Mouse (Mus musculus) cerebellum, adult 11 months (tissue): ENCODE data around the gene Clcn1.

Experiments used
- DNase-seq: peaks from one replicate; pipeline ENCODE4 v3.0.0; 2022

Gene Clcn1

DNA sequence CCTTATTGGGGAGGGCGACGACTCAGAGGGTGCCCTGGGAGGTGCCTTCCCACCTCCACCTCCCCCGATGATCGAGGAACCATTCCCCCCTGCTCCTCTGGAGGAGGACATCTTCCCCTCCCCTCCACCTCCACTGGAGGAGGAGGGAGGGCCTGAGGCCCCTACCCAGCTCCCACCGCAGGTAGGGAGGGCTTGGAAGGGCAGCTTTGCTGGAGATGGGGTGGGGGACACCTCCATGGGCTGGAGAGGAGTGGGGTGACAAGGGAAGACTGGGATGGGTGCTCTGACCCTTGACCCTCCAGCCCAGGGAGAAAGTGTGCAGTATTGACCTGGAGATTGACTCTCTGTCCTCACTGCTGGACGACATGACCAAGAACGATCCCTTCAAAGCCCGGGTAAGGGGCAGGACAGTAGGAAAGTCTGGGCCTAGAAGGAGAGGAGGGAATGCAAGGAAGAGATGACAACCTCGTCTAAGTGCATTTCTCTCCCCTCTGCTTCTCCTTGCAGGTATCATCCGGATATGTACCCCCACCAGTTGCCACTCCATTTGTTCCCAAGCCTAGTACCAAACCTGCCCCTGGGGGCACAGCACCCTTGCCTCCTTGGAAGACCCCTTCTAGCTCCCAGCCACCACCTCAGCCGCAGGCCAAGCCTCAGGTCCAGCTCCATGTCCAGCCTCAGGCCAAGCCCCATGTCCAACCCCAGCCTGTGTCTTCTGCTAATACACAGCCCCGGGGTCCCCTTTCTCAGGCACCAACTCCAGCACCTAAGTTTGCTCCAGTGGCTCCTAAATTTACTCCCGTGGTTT is 64.7 kb downstream of the Clcn1 start:
- no peak for DNase-seq

DNA sequence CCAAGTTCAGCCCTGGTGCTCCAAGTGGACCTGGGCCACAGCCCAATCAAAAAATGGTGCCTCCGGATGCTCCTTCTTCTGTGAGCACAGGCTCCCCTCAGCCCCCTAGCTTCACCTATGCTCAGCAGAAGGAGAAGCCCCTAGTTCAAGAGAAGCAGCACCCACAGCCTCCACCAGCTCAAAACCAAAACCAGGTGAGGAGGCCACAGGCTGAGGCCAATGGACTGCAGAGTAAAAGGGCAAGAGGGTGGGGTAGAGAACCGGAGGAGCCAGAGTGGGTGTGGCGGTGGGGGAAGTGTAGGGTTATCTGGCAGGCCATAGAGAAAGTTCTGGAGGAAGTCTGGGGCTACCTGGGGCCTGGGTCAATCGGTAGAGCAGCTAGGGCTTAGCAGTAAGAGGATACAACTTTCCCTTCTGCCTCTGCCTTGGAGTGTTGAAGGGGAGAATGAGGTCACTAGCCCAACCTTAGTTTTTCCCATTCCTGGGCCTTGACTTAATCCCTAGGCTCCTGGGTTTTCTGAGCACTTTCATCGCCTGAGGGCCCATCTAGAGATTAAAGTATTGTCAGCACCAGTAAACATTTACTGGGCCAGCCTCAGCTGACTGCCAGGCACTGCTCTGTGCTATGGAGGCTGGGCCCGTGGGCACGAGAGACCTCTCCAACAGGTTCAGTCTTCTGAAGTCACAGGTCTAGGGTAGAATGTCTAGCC is 65.4 kb downstream of the Clcn1 start:
- no peak for DNase-seq

GRCm38 (mm10) chr6:42352486-42352846 is 66.0 kb downstream of the Clcn1 start:
- no peak for DNase-seq

DNA sequence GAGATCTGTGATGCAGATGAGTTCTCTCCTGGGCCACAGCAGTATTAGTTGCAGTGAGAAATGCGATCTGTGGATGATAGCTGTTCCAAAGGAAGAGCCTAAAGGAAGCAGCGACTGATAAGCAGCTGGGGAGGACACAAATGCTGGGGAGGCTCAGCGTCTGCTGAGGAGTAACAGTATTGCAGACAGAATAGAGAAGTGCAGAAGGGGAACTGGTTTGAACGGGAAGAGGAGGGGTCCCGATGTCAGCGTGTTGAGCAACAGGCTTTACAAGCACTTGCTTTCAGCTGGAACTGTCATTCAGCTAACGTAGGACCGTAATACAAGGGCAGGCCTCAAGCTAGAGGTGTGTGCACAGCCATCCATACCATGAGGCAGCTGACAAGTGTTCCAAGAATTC is 66.7 kb downstream of the Clcn1 start:
- no peak for DNase-seq

DNA sequence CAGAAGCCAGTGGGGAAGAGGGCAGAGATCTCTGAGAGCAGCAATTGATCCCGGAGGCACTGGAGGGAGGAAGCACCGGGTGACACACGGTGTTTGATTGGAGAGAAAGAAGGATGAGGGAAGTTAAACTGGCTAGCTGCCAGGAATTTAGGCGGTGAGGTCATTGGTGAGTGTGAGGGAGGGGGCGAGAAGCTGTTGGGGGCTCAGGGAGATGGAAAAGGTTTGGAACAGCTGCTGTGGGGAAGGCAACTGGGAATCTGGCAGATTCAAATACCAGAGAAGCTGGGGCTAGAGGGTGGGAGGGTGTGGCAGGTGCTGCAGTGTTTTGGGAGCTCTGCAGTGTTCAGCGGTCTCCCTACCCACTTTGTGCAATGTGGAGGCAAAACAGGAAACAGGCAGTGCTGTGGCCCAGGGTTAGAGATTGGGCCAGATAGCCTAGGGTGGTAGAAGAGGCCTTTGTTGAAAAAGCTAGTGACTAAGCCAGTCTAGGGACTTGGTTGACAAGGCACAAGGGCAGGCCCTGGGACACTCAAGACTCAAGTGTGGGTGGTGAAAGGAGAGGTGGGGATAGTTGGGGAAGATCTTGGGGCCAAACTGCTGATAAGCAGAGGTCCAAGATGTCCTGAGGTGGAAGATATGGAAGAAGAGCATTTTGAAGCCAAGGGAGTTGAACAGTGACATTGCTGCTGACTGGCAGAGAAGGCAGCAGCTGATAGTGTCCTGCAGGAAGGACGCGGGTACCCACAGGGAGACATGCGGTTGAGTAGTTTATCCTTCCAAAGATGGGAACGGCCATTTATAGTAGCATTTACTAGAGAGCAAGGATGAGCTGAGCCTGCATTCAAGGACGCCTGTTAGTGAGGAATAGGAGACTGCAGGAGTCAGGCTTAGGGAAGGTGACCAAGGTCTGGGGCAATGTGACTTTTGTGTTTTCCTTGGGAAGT is 67.9 kb downstream of the Clcn1 start:
- no peak for DNase-seq

GRCm38 (mm10) chr6:42355366-42355765 is 68.9 kb downstream of the Clcn1 start:
- DNase-seq: no peak

DNA sequence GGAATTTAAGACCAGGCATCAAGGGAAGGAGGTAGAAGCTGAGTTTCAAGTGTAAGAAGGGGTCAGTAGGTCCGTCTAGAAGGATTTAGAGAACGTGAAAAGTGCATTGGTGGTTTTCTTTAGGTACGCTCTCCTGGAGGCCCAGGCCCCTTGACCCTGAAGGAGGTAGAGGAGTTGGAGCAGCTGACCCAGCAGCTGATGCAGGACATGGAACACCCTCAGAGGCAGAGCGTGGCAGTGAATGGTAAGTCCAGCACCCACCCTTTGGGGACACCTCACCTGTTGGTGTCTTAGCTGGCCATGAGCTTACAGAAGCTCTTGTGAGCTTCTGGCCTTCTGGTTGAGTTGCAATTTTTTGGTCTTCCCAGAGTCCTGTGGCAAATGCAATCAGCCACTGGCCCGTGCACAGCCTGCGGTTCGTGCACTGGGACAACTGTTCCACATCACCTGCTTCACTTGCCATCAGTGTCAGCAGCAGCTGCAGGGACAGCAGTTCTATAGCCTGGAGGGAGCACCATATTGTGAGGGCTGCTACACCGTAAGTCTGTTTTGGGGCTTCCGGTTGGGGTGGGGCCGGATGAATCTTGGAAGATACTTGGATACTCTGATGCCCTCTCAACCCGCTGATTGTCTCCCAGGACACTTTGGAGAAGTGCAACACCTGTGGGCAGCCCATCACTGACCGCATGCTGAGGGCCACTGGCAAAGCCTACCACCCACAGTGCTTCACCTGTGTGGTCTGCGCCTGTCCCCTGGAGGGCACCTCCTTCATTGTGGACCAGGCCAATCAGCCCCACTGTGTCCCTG is 69.5 kb downstream of the Clcn1 start:
- no peak for DNase-seq

DNA sequence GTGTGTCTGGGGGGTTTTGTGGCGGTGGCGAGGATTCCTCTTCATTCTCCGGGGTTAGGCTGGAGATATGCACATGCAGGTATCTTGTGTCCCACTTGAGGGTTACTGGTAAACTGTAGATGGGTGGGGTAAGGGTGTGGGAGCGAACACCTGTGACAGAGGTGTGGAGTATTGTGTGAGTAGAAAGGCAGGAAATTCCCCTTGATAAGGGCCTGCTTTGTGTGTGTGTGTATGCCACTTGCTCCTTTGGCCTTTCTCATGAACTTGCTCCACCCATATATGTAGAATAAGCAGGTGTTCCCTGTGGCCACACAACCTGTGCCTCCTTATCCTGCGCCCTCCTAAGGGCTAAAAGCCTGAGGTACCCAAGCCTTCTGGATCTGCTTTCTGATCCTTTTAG is 70.4 kb downstream of the Clcn1 start:
- no peak for DNase-seq

DNA sequence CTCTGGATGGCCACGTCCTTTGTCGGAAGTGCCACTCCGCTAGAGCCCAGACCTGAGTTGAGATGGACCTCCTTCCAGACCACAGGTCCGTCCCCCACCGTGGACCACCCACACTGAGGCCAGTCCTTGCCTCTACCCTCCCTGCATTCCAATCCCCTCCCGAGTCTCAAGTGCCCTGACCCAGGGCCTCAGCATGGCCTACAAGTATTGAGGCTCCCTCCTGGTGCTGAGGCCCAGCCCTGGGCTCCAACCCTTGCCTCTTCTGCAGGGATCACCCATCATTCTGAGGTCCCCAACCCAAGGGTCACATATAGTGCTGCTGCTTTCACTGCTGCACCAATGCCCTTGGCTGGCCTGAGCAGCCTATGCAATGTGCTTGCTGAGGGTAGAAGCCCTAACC is 71.4 kb downstream of the Clcn1 start:
- DNase-seq: no peak

DNA sequence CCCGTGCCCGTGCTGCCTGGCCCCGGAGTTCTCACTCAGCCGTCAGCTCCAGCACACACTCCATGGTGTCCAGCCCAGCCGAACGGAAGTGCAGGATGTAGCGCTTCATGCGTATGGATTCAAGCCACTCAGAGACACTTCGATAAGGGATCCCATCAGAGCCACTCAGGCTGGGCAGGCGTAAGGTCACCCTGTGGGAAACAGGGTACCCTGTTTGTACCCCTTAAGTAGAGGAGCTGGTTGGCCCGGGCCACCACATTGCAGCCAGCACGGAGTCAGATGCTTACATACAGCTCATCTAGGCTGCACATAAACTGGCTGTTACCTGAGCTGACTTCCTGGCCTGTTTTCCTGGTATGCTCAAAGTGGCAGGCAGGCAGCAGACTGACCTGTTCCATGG is 72.4 kb downstream of the Clcn1 start:
- DNase-seq: no peak

DNA sequence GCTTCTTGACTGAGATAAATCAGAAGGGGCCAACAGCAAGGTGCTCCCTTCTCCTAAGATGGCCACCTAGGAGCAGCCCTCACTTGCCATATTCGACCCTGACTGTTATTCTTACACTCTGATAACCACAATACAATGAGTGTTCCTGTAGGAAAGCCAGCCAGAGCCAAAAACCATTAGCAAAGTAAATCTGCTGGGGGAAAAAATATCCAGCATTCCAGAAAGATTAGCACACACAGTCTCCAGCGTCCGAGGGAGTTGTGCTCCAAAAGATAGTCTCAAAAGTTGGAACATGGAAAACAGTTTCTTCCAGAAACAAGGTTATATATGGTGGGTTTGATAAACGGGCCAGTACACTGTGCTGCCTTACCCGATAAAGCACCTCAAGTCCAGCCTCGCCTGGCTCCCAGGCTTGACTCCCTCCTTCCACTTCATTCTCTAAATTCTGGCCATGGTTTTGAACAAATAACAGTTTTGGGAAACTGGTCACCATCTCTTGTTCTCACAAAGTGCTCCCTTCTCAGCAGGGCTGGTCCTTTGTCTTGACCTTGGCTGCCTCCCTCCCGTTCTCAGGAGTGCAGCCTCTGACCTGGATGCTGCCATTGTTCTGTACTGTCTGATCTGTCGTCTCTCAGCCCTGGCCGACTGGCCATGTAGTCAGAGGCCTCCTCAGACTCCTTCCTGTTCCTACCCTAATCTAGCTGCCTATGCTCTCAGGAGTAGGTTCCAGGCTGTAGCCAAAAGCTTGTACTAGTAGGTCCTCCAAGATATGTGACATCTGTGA is 73.1 kb downstream of the Clcn1 start:
- DNase-seq: no peak

DNA sequence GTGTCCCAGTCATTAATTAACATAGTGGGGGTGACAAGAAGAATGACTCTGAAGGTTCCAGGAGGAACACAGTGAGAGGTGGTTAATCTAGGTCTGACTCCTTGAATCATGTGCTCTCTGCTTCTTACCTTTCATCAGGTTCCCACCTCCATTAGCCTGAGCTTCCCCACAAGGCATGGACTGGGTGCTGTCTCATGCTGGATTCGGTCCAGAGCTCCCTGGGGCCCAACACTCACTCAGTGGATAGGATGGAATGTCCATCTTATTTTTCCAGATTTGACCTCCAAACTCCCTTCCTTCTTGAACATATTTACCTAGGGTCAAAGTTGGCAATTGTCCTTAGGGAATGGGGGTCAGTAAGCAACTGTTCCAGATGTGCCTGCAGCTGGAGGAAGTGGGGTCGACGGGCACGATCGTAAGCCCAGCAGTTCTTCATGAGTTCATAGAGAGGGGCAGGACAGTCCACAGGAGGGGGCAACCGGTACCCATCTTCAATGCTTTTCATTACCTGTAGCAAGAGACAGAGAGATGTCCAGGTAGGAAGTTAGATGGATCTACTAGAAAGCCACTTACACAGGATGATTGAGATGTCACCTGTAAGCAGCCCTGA is 73.9 kb downstream of the Clcn1 start:
- no peak for DNase-seq

DNA sequence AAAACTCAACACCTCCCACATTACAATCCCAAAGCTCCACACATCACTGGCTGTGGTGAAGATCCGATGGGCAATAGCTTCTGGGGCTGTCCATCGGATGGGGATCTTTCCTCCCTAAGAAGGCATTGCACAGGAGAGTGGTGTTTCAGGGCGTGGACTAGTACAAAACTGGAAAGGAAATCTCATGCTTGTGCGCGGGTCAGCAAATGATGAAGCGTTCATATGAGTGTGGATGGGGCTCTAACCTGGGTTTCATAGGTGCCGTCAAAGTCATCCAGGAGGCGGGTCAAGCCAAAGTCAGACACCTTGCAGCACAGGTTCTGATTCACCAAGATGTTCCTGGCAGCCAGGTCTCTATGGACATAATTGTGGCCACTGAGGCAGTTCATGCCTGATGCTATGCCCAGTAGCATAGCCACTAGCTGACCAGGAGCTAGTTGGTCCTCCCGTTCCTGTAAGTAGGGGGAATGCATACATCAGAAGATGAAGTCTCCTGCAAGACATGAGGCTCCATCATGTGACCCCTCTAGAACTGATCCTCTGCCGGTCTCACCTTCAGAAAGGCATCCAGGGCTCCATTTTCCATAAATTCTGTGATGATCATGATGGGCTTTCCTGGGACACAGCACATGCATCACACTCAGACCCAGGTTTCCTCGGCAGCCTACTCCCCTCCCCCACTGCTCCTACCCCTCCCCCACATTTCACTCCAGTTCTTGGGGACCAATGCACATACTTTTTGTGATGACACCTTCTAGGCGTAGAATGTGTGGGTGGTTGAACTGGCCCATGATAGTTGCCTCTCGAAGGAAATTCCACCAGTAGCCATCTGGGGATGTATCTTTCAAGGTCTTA is 74.8 kb downstream of the Clcn1 start:
- no peak for DNase-seq

GRCm38 (mm10) chr6:42362074-42362473 is 75.6 kb downstream of the Clcn1 start:
- no peak for DNase-seq

- no peak for DNase-seq
Measured at GRCm38 (mm10) chr6:42362497-42362896, 76.0 kb downstream of the Clcn1 start.

DNA sequence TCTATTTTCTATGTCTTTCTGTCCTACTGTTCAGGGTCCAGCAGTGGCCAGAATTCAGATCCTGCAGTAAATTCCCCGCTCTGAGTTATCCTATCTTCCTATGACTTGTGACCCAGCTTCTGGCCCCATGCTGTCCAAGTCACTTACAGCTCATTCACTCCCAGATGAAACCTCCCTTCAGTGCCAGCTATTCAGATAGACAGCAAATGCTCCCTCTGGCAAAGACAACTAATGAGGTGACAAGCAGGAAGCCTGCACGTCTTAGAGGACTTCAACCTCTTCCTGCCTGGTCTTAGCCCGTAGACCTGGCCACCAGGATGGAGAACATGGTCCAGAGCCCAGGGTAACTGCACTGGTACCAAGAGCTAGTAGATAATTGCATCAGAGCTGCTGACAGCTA is 76.5 kb downstream of the Clcn1 start:
- DNase-seq: no peak

DNA sequence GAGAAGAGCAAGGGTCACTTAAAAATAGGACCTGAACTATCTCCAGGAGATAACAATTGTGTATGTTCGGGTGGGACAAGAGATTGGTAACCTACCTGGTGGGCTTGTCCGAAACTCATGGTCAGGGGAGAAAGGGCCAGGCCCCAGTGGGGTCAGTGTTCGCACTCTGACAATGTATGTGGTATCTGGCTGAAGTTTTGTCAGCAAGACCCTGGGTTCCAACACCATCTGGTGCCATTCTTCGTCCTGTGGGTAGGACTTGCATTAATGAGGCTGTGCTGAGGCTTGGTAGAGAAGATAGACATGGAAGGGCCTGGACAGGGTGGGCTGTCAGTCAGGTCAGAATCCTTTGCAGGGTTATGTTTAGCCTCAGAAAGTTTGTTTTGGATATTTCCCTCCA is 77.6 kb downstream of the Clcn1 start:
- DNase-seq: no peak

DNA sequence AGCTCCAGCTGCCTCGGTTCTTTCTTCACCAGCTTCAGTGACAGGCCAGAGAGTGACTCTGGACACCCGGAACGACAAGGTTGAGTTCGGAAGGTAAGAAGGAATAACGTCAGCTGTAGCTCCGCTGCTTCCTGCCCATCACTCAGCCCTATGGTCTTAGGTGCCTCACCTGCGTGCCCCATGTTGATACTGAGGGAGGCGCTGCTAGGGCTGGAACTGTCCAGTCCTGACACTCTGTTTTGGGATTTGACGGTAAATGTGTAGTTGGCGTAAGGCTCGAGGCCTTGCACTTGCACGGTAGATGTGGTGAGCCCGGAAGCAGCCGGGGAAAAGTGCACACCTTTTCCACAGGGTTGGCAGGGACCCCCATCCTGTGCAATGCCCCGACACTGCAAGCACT is 78.1 kb downstream of the Clcn1 start:
- no peak for DNase-seq

GRCm38 (mm10) chr6:42365215-42365614 is 78.7 kb downstream of the Clcn1 start:
- DNase-seq: no peak
